Mouse (Mus musculus): ENCODE measurements around the gene Ube2q2.

DNA sequence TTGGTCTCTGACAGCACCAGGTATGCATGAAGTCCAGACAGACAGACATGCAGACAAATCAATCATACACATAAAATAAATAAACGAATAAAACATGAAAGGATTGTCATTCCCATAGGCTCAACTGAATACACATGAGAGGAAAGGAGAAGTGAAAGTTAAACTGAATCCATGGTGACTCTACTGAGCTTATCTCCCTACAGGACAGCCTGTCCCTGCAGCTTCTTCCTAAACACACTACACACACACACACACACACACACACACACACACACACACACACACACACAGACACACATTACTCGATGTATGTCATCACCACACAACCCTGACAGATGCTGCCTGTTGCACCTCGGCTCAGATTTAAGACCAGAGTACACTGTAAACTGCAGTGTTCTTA lies 95.4 kb downstream of the Ube2q2 start:
- no peak for TF ChIP-seq CTCF (IDR thresholded peaks at IDR 0.05; ENCODE audit: low read depth)
- TF ChIP-seq EP300 (IDR thresholded peaks at IDR 0.05; ENCODE audit: low read depth), result no peak

All from heart, postnatal 0 days (tissue).